Mouse (Mus musculus): Measurements from ENCODE around the gene Olfr509. TPM values are rescaled to one million over a fixed set of nuclear protein-coding genes. Genes with fewer than 3 reads are reported as not detected.
"Not testable (repeated sequence)": the region's sequence is repeated elsewhere in the genome, so short reads cannot be mapped to it uniquely, and the experiment has no call there.

The Olfr509 gene
- not detected in 2 replicates for polyA plus RNA-seq (2015; fragmentation: Nextera tagmentation; extraction: Ambion mirVana)

DNA sequence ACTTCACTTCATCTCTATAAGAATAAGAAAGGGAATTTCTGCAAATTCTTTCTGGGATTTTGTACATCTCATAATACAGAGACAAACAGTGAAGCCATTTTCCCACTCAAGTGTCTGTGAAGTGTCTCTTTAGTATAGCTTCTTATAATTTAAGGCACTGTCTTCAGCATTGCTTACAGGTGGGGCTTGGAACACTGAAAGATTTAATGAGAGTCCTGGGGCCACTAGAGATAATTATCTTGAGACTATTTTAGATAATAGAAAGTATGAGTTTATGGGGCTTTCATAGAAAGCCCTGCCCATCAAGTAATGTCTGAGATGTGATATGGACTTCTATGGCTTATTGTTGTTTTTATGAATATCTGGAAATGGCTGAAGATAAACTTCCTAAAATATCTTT, at the start of gene Olfr509:
TSS of gene Olfr509 (minus strand) at position 101 of the 400 bp plus-strand sequence.
- no peak for ATAC-seq (ENCODE audit: borderline replicate concordance, extremely low read depth, low FRiP score, low TSS enrichment)
- H3K9me3 ChIP-seq = no peaks in the 10 kb centered on the region
- no peak within 1 kb of the TSS for H3K4me3 ChIP-seq
- no peaks in the 10 kb centered on the region for H3K4me1 ChIP-seq
- no peak within 1 kb of the TSS for H3K9ac ChIP-seq
- H3K4me2 ChIP-seq = no peak within 1 kb of the TSS
- H3K27me3 ChIP-seq = no peaks in the 10 kb centered on the region
- no peaks in the 10 kb centered on the region for H3K36me3 ChIP-seq
- no peak within 1 kb of the TSS for H3K27ac ChIP-seq

DNA sequence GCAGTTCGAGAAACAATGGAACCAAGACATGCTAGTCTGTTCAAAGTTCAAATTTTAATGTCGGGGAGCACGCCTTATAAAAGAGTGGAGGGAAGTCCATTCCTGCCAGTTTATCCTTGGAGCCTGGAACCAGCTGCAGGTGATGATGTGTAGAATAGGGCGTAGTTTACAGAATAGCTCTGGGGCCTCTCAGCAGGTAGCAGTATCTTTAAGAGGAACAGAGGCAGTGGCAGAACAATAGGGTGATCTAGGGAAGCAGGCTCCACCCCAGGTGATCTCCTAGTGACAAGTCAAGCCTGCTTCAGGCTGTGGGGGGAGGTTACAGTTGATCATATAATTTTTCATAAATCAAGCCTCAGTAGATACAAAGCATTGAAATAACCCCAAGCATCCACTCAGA, 27.2 kb upstream of the Olfr509 start:
- WGBS = 79% methylated on average over 4 of the region's 4 CpGs
- H3K27me3 ChIP-seq = no peaks in the 10 kb centered on the region
- no peak overlapping the region for H3K4me3 ChIP-seq
- no peak overlapping the region for H3K9ac ChIP-seq
- no peak for ATAC-seq (ENCODE audit: borderline replicate concordance, extremely low read depth, low FRiP score, low TSS enrichment)
- no peaks in the 10 kb centered on the region for H3K36me3 ChIP-seq
- H3K9me3 ChIP-seq = no peaks in the 10 kb centered on the region
- no peak overlapping the region for H3K4me2 ChIP-seq
- H3K4me1 ChIP-seq = no peaks in the 10 kb centered on the region
- no peak overlapping the region for H3K27ac ChIP-seq

GRCm38 (mm10) chr7:108671058-108671457, 19.4 kb upstream of the Olfr509 start:
- WGBS = 53% methylated on average over 1 of the region's 1 CpGs
- no peak overlapping the region for H3K27ac ChIP-seq
- H3K9me3 ChIP-seq = no peaks in the 10 kb centered on the region

GRCm38 (mm10) chr7:108666118-108666517, 14.4 kb upstream of the Olfr509 start, which contains the start of gene Olfr510:
Gene Olfr510 (plus strand): TSS chr7:108666418.
- Histone ChIP-seq H3K9me3 (no peaks in the 10 kb centered on the region), H3K36me3 (no peaks in the 10 kb centered on the region), H3K27ac (no peak within 1 kb of the TSS), H3K4me1 (no peaks in the 10 kb centered on the region), H3K4me3 (no peak within 1 kb of the TSS), H3K27me3 (no peaks in the 10 kb centered on the region), H3K9ac (no peak within 1 kb of the TSS), H3K4me2 (no peak within 1 kb of the TSS)
- 80% methylated on average over 1 of the region's 1 CpGs for WGBS
- no peak for ATAC-seq (ENCODE audit: borderline replicate concordance, extremely low read depth, low FRiP score, low TSS enrichment)

More at GRCm38 (mm10) chr7:108671058-108671457, 19.4 kb upstream of the Olfr509 start:
- ATAC-seq (ENCODE audit: borderline replicate concordance, extremely low read depth, low FRiP score, low TSS enrichment) = no peak
- H3K36me3 ChIP-seq = no peaks in the 10 kb centered on the region
- H3K4me1 ChIP-seq = no peaks in the 10 kb centered on the region
- no peak overlapping the region for H3K9ac ChIP-seq
- no peak overlapping the region for H3K4me2 ChIP-seq
- no peak overlapping the region for H3K4me3 ChIP-seq
- H3K27me3 ChIP-seq = no peaks in the 10 kb centered on the region

- no peaks in the 10 kb centered on the region for H3K9me3 ChIP-seq
- no peaks in the 10 kb centered on the region for H3K27me3 ChIP-seq
- no peak for ATAC-seq (ENCODE audit: borderline replicate concordance, extremely low read depth, low FRiP score, low TSS enrichment)
- WGBS = 87% methylated on average over 3 of the region's 3 CpGs
- no peak overlapping the region for H3K4me3 ChIP-seq
- H3K9ac ChIP-seq = no peak overlapping the region
- no peaks in the 10 kb centered on the region for H3K36me3 ChIP-seq
- no peak overlapping the region for H3K27ac ChIP-seq
- no peaks in the 10 kb centered on the region for H3K4me1 ChIP-seq
- no peak overlapping the region for H3K4me2 ChIP-seq
These were observed 10.7 kb upstream of the Olfr509 start for GRCm38 (mm10) chr7:108662419-108662818.

GRCm38 (mm10) chr7:108629694-108630093, 22.0 kb downstream of the Olfr509 start, which contains the start of gene Olfr508:
Gene Olfr508 (plus strand): TSS chr7:108629994.
- H3K36me3 ChIP-seq = no peaks in the 10 kb centered on the region
- H3K4me1 ChIP-seq = no peaks in the 10 kb centered on the region
- no peak within 1 kb of the TSS for H3K9ac ChIP-seq
- H3K27ac ChIP-seq = no peak within 1 kb of the TSS
- 72% methylated on average over 3 of the region's 3 CpGs for WGBS
- no peak for ATAC-seq (ENCODE audit: borderline replicate concordance, extremely low read depth, low FRiP score, low TSS enrichment)
- no peak within 1 kb of the TSS for H3K4me2 ChIP-seq
- no peaks in the 10 kb centered on the region for H3K9me3 ChIP-seq
- no peak within 1 kb of the TSS for H3K4me3 ChIP-seq
- H3K27me3 ChIP-seq = no peaks in the 10 kb centered on the region

DNA sequence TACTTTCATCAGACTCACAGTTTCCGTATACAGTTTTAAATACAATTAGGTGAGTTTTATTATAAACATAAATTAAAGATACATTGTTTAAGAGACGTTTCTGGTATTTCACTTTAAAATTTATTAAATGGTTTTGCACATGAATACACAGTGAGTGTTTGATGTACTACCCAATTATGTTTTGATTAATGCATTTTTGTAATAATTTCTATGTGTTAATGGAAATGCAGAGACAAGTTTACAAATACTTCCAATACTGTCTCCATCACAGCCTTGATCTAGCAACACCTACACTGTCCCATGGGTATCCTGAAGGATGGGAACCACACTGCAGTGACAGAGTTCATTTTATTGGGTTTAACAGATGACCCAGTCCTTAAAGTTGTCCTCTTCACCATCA, 30.2 kb downstream of the Olfr509 start, which contains the start of gene Olfr507:
TSS of gene Olfr507 (plus strand) at position 301 of the 400 bp plus-strand sequence.
- 57% methylated on average over 2 of the region's 2 CpGs for WGBS

GRCm38 (mm10) chr7:108616781-108617180, 34.9 kb downstream of the Olfr509 start:
- not testable (repeated sequence) for H3K9me3 ChIP-seq; H3K4me2 ChIP-seq; H3K27me3 ChIP-seq; H3K27ac ChIP-seq; H3K4me3 ChIP-seq; ATAC-seq (ENCODE audit: borderline replicate concordance, extremely low read depth, low FRiP score, low TSS enrichment); H3K36me3 ChIP-seq; H3K9ac ChIP-seq; H3K4me1 ChIP-seq
- 62% methylated on average over 3 of the region's 3 CpGs for WGBS

More for the DNA sequence above, 30.2 kb downstream of the Olfr509 start, which contains the start of gene Olfr507:
- H3K27ac ChIP-seq = no peak within 1 kb of the TSS
- H3K27me3 ChIP-seq = no peaks in the 10 kb centered on the region
- ATAC-seq (ENCODE audit: borderline replicate concordance, extremely low read depth, low FRiP score, low TSS enrichment) = no peak
- no peaks in the 10 kb centered on the region for H3K9me3 ChIP-seq
- H3K4me1 ChIP-seq = no peaks in the 10 kb centered on the region
- no peak within 1 kb of the TSS for H3K4me2 ChIP-seq
- no peak within 1 kb of the TSS for H3K4me3 ChIP-seq
- H3K9ac ChIP-seq = no peak within 1 kb of the TSS
- H3K36me3 ChIP-seq = no peaks in the 10 kb centered on the region

DNA sequence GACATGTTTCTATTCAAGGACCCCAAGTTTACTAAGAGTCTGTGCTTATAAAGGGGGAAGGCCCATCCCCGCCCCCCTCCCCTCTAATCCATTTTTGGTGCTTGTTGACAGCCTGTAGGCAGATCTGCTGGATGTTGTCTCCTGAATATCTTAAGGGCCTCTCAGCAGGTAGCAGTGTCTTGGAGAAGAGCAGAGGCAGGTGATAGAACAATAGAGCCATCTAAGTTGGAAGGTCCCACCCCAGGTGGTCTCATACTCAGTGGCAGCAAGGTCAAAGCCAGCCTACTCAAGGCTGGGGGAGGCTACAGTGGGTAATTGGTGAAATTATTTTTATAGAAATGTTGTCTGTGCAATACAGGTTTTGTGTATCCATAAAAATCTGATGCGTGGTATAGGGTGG, 37.6 kb downstream of the Olfr509 start:
- Histone ChIP-seq H3K27ac (no peak overlapping the region), H3K4me3 (no peak overlapping the region), H3K4me2 (no peak overlapping the region), H3K27me3 (no peaks in the 10 kb centered on the region), H3K36me3 (no peaks in the 10 kb centered on the region), H3K4me1 (no peaks in the 10 kb centered on the region), H3K9me3 (no peaks in the 10 kb centered on the region), H3K9ac (no peak overlapping the region)
- no peak for ATAC-seq (ENCODE audit: borderline replicate concordance, extremely low read depth, low FRiP score, low TSS enrichment)
- WGBS = 84% methylated on average over 2 of the region's 2 CpGs

GRCm38 (mm10) chr7:108610487-108610886, 41.2 kb downstream of the Olfr509 start, which contains the start of gene Olfr506:
Gene Olfr506 (plus strand): TSS chr7:108610787.
- no peaks in the 10 kb centered on the region for H3K27me3 ChIP-seq
- H3K9me3 ChIP-seq = no peaks in the 10 kb centered on the region
- no peak for ATAC-seq (ENCODE audit: borderline replicate concordance, extremely low read depth, low FRiP score, low TSS enrichment)

DNA sequence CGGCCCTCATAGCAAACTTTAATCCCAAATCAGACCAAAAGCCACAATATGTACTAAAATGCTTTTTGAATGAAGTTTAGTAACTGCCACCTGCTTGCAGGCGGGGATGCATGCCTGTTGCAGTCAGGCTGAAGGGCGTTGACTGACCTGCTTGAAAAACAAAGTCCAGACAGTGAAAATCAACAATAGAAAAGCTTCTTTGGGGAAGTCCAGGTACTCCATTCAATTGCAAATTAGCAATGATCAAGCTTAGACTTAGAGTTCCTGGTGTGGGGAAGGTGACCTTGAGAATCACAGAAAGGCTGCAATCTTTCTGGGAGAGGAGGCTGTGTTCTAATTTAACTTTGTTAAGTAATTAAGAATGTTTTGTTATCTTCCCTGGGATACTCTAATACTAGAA, 49.8 kb downstream of the Olfr509 start:
- not testable (repeated sequence) for H3K4me3 ChIP-seq; H3K4me2 ChIP-seq; ATAC-seq (ENCODE audit: borderline replicate concordance, extremely low read depth, low FRiP score, low TSS enrichment); H3K27ac ChIP-seq; H3K9me3 ChIP-seq; H3K4me1 ChIP-seq; H3K9ac ChIP-seq; H3K27me3 ChIP-seq; H3K36me3 ChIP-seq
- WGBS = 70% methylated on average over 3 of the region's 3 CpGs

More at GRCm38 (mm10) chr7:108610487-108610886, 41.2 kb downstream of the Olfr509 start, which contains the start of gene Olfr506:
- Histone ChIP-seq H3K9ac (no peak within 1 kb of the TSS), H3K4me2 (no peak within 1 kb of the TSS), H3K4me3 (no peak within 1 kb of the TSS), H3K4me1 (no peaks in the 10 kb centered on the region), H3K27ac (no peak within 1 kb of the TSS), H3K36me3 (no peaks in the 10 kb centered on the region)

Data from lung, embryonic 15.5 days (tissue).